Mouse (Mus musculus): ENCODE data around the gene Slc9a5. TPM values are rescaled to one million over a fixed set of nuclear protein-coding genes. Genes with fewer than 3 reads are reported as not detected.

The Slc9a5 gene
- 0.45 TPM for polyA plus RNA-seq (2017; shearing (Covaris generic))

DNA sequence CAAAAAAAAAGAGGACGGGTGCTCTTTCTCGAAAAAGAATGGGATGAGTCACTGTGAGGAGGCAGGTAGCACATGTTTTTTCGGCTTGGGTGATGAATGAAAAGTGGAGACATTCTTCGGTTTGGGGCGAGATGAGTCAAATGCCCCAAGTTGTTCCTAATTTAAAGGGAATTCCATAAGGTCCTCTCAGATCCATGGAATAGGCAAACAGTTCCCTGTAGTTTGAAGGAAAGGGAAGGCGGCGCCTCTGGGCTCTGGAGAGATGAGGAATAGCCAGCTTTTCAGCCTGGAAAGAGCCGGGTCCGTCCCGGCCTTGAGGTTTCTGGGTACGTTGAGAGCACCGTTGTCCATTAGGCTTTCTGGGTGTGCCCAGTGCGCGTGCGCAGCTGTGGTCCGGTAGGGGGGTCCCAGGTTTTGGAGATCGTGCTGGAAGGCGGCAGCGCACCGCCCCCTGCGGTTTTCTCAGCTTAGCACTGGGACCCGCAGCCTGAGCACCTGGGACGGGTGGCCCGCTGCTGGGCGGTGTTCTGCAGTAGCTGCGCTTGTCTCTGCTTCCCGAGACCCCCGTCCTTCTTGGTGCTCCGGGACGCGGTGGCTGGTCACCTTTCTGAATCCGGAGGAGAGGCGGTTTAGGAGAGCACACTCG lies at the start of gene Slc9a5:
Gene Slc9a5 (plus strand): TSS at position 394 of the 646 bp plus-strand sequence.

DNA sequence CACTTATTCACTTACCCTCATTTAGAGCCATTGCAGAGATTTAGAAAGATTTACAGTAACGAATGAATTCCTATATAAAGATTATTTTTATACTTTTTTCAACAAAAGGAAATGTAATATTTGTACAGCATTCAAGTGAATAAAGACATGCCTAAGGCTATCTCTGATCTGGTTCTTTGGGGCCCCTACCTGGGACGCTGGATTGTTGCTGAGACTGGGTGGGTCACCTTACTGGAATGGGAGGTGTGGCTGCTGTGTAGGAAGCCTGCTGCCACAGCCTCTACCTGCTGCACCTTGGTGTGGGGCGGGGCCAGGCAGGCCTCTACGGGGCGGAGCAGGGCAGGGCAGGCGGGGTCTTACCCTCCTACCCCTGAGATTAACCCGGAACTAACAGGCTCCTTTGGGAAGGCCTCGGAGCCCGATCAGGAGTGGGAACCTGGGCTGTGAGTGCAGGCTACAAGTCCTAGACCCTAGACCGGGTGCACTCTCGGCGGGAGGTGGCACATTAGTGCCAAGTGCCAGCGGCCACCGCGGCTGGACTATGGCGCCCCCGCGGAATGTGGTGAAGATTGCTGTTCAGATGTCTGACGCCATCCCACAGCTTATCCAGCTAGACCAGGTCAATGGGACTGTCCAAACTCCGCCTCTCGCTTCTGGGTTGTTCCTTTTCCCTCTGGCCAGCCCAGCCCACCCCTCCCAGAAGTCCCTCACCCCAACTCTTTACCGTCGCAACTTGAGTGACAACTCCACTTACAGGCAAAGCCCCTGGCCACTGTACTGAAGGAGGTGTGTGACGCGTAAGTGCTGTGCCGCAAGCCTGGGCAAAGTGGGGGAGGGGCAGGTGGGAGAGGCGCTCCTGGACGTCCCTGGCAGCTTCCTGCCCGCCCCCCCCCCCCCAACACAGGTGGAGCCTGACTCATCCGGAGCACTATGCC lies 43.2 kb upstream of the Slc9a5 start, which contains the start of gene Elmo3:
Gene Elmo3 (plus strand): TSS at position 391 of the 935 bp plus-strand sequence.

DNA sequence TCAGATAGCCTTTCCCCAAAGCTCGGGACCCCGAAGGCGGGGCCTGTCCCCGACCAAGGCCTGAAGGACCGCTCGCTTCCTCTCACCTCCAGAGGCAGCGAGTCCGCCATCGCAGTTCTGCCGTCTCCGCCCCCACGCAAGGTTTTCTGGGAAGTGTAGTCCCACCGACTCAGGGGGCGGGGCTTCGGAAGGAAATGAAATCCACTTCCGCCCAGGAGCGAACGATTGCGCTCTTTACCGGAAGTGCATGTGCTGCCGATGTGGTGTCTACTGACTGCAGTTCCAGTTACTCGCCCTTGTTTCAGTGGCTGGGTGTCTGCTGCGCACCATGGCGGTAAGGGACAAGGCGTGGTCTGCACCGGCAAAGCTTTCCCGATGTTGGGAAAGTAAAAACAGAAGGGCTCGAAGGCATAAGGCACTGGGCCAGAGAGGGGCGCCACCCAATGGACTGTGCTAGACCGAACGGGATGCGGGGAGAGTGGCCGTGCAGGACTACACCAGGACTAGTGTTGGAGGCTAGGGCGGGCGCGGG lies 22.4 kb upstream of the Slc9a5 start, which contains the start of the genes Lrrc29 and Tmem208:
Gene Lrrc29 (minus strand): TSS at position 138 of the 532 bp plus-strand sequence.
Gene Tmem208 (plus strand): TSS at position 214 of the 532 bp plus-strand sequence.

DNA sequence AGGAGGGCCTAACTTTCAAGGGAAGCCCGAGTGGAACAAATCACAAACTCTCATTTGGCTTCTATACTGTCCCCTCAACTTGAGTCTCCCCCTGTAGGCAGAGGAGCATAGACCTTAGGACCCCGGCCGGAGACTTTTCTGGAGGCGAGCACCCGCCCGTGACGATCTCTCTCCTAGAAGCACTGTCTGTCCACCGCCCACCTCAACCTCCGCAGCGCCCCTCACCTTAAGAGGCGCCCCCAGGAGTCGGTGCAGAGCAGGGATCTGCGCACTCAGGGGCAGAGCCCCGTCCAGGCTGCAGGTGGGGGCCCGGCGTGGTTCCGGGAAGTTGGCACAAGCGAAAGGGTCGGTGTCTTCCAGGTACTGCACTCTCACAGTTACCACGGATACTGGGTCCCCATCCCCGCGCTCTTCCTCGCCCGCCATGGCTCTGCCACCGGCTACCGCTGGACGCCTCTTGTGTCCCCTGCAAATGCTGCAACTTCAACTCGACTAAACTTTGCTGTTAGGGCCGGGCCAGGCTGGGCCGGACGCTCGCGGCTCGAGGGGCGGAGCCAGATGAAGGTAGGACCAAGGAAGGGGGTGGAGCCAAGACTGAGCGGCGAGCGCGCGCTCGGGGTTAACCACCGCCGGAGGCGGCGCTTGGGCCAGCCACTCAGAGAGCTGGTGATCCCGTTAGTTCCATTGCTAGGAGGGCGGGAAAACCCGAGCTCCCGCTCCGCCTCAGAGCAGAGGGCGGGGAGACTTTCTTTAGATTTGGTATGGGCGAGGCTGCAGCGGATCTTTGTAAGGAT lies 1.0 kb upstream of the Slc9a5 start, which contains the start of gene Fhod1:
Gene Fhod1 (minus strand): TSS at position 526 of the 794 bp plus-strand sequence.

DNA sequence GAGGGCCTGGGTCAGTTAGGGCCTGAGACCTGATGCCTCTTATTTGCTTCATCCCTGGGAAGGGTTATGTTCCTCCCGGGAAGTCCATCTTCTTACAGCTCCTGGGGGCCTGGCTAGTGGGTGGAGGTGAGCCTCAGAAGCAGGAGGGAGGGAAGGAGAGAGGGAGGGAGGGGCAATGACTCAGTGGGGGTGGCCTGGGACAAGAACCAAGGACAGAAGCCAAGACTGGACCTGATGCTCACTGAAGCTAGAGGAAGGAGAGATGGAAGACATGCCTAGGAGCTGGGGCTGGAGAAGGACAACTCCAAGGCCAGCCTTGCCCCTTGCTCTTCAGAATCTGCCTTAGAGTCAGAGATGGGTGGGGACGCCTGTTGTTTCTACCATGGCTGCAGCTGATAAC lies 24.4 kb downstream of the Slc9a5 start, which contains the start of gene Plekhg4:
Gene Plekhg4 (plus strand): TSS at position 243 of the 400 bp plus-strand sequence.

DNA sequence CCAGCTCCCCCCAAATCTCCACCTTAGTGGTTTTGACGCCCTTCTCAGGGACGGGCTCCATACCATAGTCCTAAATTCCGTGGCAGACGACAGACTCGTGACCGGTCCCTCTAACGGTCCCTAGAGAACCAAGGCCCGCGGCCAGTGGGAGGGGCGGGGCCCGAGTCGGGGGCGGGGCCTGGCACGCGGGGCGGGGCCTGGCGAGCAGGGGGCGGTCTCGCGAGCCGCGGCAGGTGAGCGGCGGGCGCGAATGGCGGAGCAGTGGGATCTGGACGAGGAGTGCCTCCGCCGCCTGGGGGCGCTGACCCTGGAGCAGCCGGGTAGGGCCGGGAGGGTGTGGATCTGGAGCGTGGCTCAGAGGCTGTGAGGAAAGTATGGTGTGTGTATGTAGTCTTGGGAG lies 64.7 kb downstream of the Slc9a5 start, which contains the start of the genes Kctd19 and Lrrc36:
Gene Kctd19 (minus strand): TSS at position 112 of the 400 bp plus-strand sequence.
Gene Lrrc36 (plus strand): TSS at position 181 of the 400 bp plus-strand sequence.

Other genes with a start within 250 kb of the Slc9a5 start
- gene Ces4a, start 217.0 kb upstream of the Slc9a5 start, polyA plus RNA-seq (2017; shearing (Covaris generic)) = not detected
- 22.2 TPM for gene Cbfb, start 178.2 kb upstream of the Slc9a5 start, polyA plus RNA-seq (2017; shearing (Covaris generic))
- gene D230025D16Rik, start 123.7 kb upstream of the Slc9a5 start, polyA plus RNA-seq (2017; shearing (Covaris generic)) = 24.4 TPM
- gene B3gnt9, start 93.7 kb upstream of the Slc9a5 start, polyA plus RNA-seq (2017; shearing (Covaris generic)) = 0.68 TPM
- 27.8 TPM for gene Tradd, start 84.2 kb upstream of the Slc9a5 start, polyA plus RNA-seq (2017; shearing (Covaris generic))
- 15.2 TPM for gene Fbxl8, start 84.2 kb upstream of the Slc9a5 start, polyA plus RNA-seq (2017; shearing (Covaris generic))
- gene Hsf4, start 79.0 kb upstream of the Slc9a5 start, polyA plus RNA-seq (2017; shearing (Covaris generic)) = 0.62 TPM
- not detected for gene Nol3, start 72.7 kb upstream of the Slc9a5 start, polyA plus RNA-seq (2017; shearing (Covaris generic))
- 2.4 TPM for gene 4931428F04Rik, start 59.0 kb upstream of the Slc9a5 start, polyA plus RNA-seq (2017; shearing (Covaris generic))
- 0.76 TPM for gene Exoc3l, start 52.7 kb upstream of the Slc9a5 start, polyA plus RNA-seq (2017; shearing (Covaris generic))
- 54.4 TPM for gene E2f4, start 51.2 kb upstream of the Slc9a5 start, polyA plus RNA-seq (2017; shearing (Covaris generic))
- 10.5 TPM for gene Elmo3, start 43.2 kb upstream of the Slc9a5 start, polyA plus RNA-seq (2017; shearing (Covaris generic))
- gene Lrrc29, start 22.6 kb upstream of the Slc9a5 start, polyA plus RNA-seq (2017; shearing (Covaris generic)) = 5.8 TPM
- gene Tmem208, start 22.5 kb upstream of the Slc9a5 start, polyA plus RNA-seq (2017; shearing (Covaris generic)) = 158 TPM
- gene Fhod1, start 890 bp upstream of the Slc9a5 start, polyA plus RNA-seq (2017; shearing (Covaris generic)) = 1.5 TPM
- 0.17 TPM for gene Plekhg4, start 24.4 kb downstream of the Slc9a5 start, polyA plus RNA-seq (2017; shearing (Covaris generic))
- gene Kctd19, start 64.7 kb downstream of the Slc9a5 start, polyA plus RNA-seq (2017; shearing (Covaris generic)) = not detected
- not detected for gene Lrrc36, start 64.7 kb downstream of the Slc9a5 start, polyA plus RNA-seq (2017; shearing (Covaris generic))
- not detected for gene Tppp3, start 122.7 kb downstream of the Slc9a5 start, polyA plus RNA-seq (2017; shearing (Covaris generic))
- 2.3 TPM for gene Zdhhc1, start 148.1 kb downstream of the Slc9a5 start, polyA plus RNA-seq (2017; shearing (Covaris generic))
- not detected for gene Hsd11b2, start 169.9 kb downstream of the Slc9a5 start, polyA plus RNA-seq (2017; shearing (Covaris generic))
- 55.5 TPM for gene Atp6v0d1, start 217.2 kb downstream of the Slc9a5 start, polyA plus RNA-seq (2017; shearing (Covaris generic))